Mouse (Mus musculus) embryonic fibroblast, embryonic 13.5 days (primary cell): ENCODE data around the gene Snapc4.

Experiments
- CTCF ChIP-seq: IDR thresholded peaks from 2 replicates; pipeline ENCODE4 v1.5.1; 2011; ENCODE audit warnings: mild to moderate bottlenecking, control low read depth, low read length, moderate library complexity, borderline replicate concordance; ENCODE audit not compliant: insufficient read depth
- POLR2A ChIP-seq: IDR thresholded peaks from 2 replicates; pipeline ENCODE4 v1.6.1; 2011; ENCODE audit warnings: low read depth, mild to moderate bottlenecking, control low read depth, low read length, moderate library complexity

GRCm38 (mm10) chr2:26390954-26391353 lies 10.5 kb upstream of the Snapc4 start:
- TF ChIP-seq POLR2A: no peak
- TF ChIP-seq CTCF: no peak
